Mouse (Mus musculus): Measurements from ENCODE around the gene Smr2.
"Not testable (repeated sequence)": the region's sequence is repeated elsewhere in the genome, so short reads cannot be mapped to it uniquely, and the experiment has no call there.

Smr2 gene

DNA sequence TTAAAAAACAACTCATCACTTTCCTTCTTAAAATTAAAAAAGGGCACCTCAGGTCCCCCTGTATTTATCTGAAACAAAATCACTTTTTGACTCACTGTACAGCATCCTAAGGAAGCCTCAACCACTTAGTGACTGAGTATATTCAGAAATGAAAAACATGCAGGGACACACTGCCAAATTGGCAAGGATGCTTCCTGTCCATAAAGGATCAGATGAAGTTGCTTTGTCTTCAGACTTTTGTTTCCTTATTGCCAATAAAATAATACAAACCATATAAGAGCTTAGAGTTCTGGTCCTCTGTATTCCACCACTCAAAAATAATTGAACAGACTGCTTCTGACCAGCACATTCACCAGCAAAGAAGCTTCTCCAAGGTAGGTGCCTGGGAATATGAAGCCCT is at the start of gene Smr2:
Gene Smr2 (plus strand): TSS at position 301 of the 400 bp plus-strand sequence.
- not testable (repeated sequence) for DNase-seq (ENCODE audit: low spot score)

DNA sequence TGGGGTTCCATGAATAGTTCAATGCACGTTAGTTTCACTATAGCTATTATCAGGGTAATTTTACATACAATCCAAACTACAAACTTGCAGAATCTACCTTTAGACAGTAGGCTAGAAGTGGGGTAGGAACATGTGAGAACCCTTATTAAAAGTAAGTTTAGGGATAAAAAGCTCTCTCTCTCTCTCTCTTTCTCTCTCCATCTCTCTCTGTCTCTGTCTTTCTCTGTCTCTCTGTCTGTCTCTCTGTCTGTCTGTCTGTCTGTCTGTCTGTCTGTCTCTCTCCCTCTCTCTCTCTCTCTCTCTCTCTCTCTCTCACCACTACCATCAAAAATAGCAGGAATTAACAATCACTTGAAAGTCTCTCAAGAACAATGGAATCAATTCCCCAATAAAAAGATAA is 25.1 kb downstream of the Smr2 start, which contains the start of gene Gm11116:
Gene Gm11116 (minus strand): TSS at position 101 of the 400 bp plus-strand sequence.
- no peak for DNase-seq (ENCODE audit: low spot score)

DNA sequence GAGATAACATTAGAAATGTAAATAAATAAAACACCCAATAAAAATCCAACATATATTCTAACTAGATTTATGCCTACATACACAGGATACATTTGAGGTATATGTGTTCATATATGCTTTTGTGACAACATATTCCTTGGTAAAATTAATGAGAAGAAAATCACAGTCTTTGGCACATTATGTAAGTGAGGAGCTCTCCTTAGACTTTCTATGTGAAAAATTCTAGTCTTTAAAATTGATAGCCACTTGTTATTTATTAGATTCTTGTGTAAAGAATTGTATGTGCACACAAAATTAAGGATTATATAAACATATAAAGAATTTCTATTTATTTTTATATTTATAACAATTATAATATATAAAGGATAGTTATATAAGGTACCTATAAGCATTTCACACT is 67.6 kb downstream of the Smr2 start, which contains the start of gene Gm11115:
Gene Gm11115 (minus strand): TSS at position 101 of the 400 bp plus-strand sequence.
- no peak for DNase-seq (ENCODE audit: low spot score)
